Mouse (Mus musculus): ENCODE measurements around the gene Rnf6.

Gene Rnf6

GRCm38 (mm10) chr5:146223786-146224185 is 2.4 kb upstream of the Rnf6 start:
- H3K4me3 ChIP-seq (replicated peaks; ENCODE audit: low read length), result no peak overlapping the region
- no peaks in the 10 kb centered on the region for H3K9me3 ChIP-seq (ENCODE audit: low read length)
- peaks cover 5% of the 10 kb centered on the region for H3K27me3 ChIP-seq (ENCODE audit: insufficient read depth, low read length)
- no peak for TF ChIP-seq CTCF (conservative IDR thresholded peaks at IDR 0.05; ENCODE audit: low read length)
- peaks cover 8% of the 10 kb centered on the region for H3K36me3 ChIP-seq (ENCODE audit: insufficient read depth, low read length)
- peaks cover 15% of the 10 kb centered on the region for H3K4me1 ChIP-seq (replicated peaks; ENCODE audit: low read depth, low read length)

- H3K27me3 ChIP-seq (ENCODE audit: insufficient read depth, low read length), result peaks cover 5% of the 10 kb centered on the region
- peaks cover 15% of the 10 kb centered on the region for H3K4me1 ChIP-seq (replicated peaks; ENCODE audit: low read depth, low read length)
- H3K9me3 ChIP-seq (ENCODE audit: low read length), result no peaks in the 10 kb centered on the region
- peak overlapping the region; percentile 84 for H3K4me3 ChIP-seq (replicated peaks; ENCODE audit: low read length)
- peaks cover 28% of the 10 kb centered on the region for H3K36me3 ChIP-seq (ENCODE audit: insufficient read depth, low read length)
- no peak for TF ChIP-seq CTCF (conservative IDR thresholded peaks at IDR 0.05; ENCODE audit: low read length)
- TF ChIP-seq NANOG (IDR thresholded peaks at IDR 0.05; ENCODE audit: borderline replicate concordance, low read length), result no peak
- no peak for TF ChIP-seq POU5F1 (IDR thresholded peaks at IDR 0.05; ENCODE audit: borderline replicate concordance, low read length)
Observed at GRCm38 (mm10) chr5:146221722-146222121, 367 bp upstream of the Rnf6 start.

DNA sequence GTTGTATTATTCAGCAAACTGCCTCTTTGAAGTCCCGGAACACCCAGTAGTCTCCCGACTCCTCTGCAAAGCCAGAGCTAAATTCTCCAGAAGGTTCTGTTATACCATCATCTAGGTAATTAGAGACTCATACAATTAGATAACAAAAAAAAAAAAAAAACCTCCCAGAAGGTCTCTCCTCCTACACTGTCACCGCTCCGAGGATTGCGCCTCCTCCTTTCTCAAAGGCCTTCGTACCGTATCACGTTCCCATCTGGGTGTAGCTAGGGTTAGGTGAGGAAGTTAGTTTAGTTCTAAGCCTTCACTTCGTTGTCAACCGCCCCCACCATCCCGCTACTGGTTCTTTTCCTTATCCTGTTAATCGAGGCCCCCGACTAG is 865 bp downstream of the Rnf6 start:
- TF ChIP-seq CTCF (conservative IDR thresholded peaks at IDR 0.05; ENCODE audit: low read length) (no peak), NANOG (IDR thresholded peaks at IDR 0.05; ENCODE audit: borderline replicate concordance, low read length) (no peak), POU5F1 (IDR thresholded peaks at IDR 0.05; ENCODE audit: borderline replicate concordance, low read length) (no peak)
- peaks cover 36% of the 10 kb centered on the region for H3K36me3 ChIP-seq (ENCODE audit: insufficient read depth, low read length)
- H3K27me3 ChIP-seq (ENCODE audit: insufficient read depth, low read length), result peaks cover 5% of the 10 kb centered on the region
- peak overlapping the region; percentile 82 for H3K4me3 ChIP-seq (replicated peaks; ENCODE audit: low read length)
- H3K9me3 ChIP-seq (ENCODE audit: low read length), result no peaks in the 10 kb centered on the region
- H3K4me1 ChIP-seq (replicated peaks; ENCODE audit: low read depth, low read length), result peaks cover 15% of the 10 kb centered on the region

GRCm38 (mm10) chr5:146205537-146205936 is 15.8 kb downstream of the Rnf6 start:
- Histone ChIP-seq H3K27me3 (ENCODE audit: insufficient read depth, low read length) (no peaks in the 10 kb centered on the region), H3K36me3 (ENCODE audit: insufficient read depth, low read length) (peaks cover 68% of the 10 kb centered on the region), H3K9me3 (ENCODE audit: low read length) (no peaks in the 10 kb centered on the region), H3K4me3 (replicated peaks; ENCODE audit: low read length) (no peak overlapping the region), H3K4me1 (replicated peaks; ENCODE audit: low read depth, low read length) (peaks cover 8% of the 10 kb centered on the region)
- TF ChIP-seq POU5F1 (IDR thresholded peaks at IDR 0.05; ENCODE audit: borderline replicate concordance, low read length) (no peak), CTCF (conservative IDR thresholded peaks at IDR 0.05; ENCODE audit: low read length) (no peak), NANOG (IDR thresholded peaks at IDR 0.05; ENCODE audit: borderline replicate concordance, low read length) (no peak)

- Histone ChIP-seq H3K4me1 (replicated peaks; ENCODE audit: low read depth, low read length) (peaks cover 3% of the 10 kb centered on the region; the same call in 1 of the 2 replicates), H3K36me3 (ENCODE audit: insufficient read depth, low read length) (peaks cover 56% of the 10 kb centered on the region), H3K4me3 (replicated peaks; ENCODE audit: low read length) (no peak overlapping the region), H3K9me3 (ENCODE audit: low read length) (no peaks in the 10 kb centered on the region), H3K27me3 (ENCODE audit: insufficient read depth, low read length) (no peaks in the 10 kb centered on the region)
- TF ChIP-seq CTCF (conservative IDR thresholded peaks at IDR 0.05; ENCODE audit: low read length), result no peak
- no peak for TF ChIP-seq POU5F1 (IDR thresholded peaks at IDR 0.05; ENCODE audit: borderline replicate concordance, low read length)
- no peak for TF ChIP-seq NANOG (IDR thresholded peaks at IDR 0.05; ENCODE audit: borderline replicate concordance, low read length)
Observed at GRCm38 (mm10) chr5:146203921-146204320, 17.4 kb downstream of the Rnf6 start.

DNA sequence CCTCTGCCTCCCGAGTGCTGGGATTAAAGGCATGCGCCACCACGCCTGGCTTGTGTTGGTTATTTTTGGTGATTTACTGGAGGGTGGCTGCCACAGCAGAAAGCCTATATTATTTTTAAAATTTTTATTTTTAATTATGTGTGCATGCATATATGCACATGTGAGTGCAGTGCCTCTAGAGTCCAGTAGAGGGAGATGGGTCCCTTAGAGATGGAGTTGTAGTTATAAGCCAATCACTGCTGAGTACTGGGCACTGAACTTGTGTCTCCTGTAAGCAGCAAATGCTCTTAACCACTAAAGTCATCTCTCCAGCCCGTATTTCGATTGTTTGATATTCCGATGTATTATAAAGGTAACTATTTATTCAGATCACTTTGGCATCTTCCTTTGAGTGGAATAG is 20.8 kb downstream of the Rnf6 start:
- H3K4me1 ChIP-seq (replicated peaks; ENCODE audit: low read depth, low read length), result no peaks in the 10 kb centered on the region
- no peak overlapping the region for H3K4me3 ChIP-seq (replicated peaks; ENCODE audit: low read length)
- peaks cover 23% of the 10 kb centered on the region for H3K36me3 ChIP-seq (ENCODE audit: insufficient read depth, low read length)
- H3K9me3 ChIP-seq (ENCODE audit: low read length), result no peaks in the 10 kb centered on the region
- H3K27me3 ChIP-seq (ENCODE audit: insufficient read depth, low read length), result no peaks in the 10 kb centered on the region
- TF ChIP-seq NANOG (IDR thresholded peaks at IDR 0.05; ENCODE audit: borderline replicate concordance, low read length), result no peak
- TF ChIP-seq CTCF (conservative IDR thresholded peaks at IDR 0.05; ENCODE audit: low read length), result peak; percentile 60

- TF ChIP-seq NANOG (IDR thresholded peaks at IDR 0.05; ENCODE audit: borderline replicate concordance, low read length) (no peak), CTCF (conservative IDR thresholded peaks at IDR 0.05; ENCODE audit: low read length) (0 out of 2 replicates have a peak, but pooled peaks have one; percentile 5)
- H3K4me3 ChIP-seq (replicated peaks; ENCODE audit: low read length), result no peak overlapping the region
- no peaks in the 10 kb centered on the region for H3K9me3 ChIP-seq (ENCODE audit: low read length)
- H3K4me1 ChIP-seq (replicated peaks; ENCODE audit: low read depth, low read length), result no peaks in the 10 kb centered on the region
- peaks cover 12% of the 10 kb centered on the region for H3K36me3 ChIP-seq (ENCODE audit: insufficient read depth, low read length)
- no peaks in the 10 kb centered on the region for H3K27me3 ChIP-seq (ENCODE audit: insufficient read depth, low read length)
Observed at GRCm38 (mm10) chr5:146199540-146199939, 21.8 kb downstream of the Rnf6 start.

DNA sequence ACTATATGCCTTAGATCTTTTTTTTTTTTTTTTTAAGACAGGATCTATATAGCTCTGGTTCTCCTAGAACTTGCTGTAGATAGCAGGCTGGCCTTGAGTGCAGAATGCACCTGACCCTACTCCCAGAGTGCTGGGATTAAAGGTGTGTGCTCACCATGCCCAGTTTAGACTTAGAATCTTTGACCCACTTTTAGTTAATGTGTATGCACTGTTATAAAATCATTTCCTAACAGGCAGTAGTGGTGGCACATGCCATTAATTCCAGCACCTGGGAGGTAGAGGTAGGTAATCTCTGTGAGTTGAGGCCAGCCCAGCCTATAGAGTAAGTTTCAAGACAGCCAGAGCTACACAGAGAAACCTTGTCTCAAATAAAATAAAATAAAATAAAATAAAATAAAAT is 22.3 kb downstream of the Rnf6 start:
- H3K4me3 ChIP-seq (replicated peaks; ENCODE audit: low read length), result no peak overlapping the region
- no peaks in the 10 kb centered on the region for H3K27me3 ChIP-seq (ENCODE audit: insufficient read depth, low read length)
- TF ChIP-seq NANOG (IDR thresholded peaks at IDR 0.05; ENCODE audit: borderline replicate concordance, low read length), result no peak
- no peak for TF ChIP-seq CTCF (conservative IDR thresholded peaks at IDR 0.05; ENCODE audit: low read length)
- TF ChIP-seq POU5F1 (IDR thresholded peaks at IDR 0.05; ENCODE audit: borderline replicate concordance, low read length), result no peak
- H3K4me1 ChIP-seq (replicated peaks; ENCODE audit: low read depth, low read length), result no peaks in the 10 kb centered on the region
- H3K9me3 ChIP-seq (ENCODE audit: low read length), result no peaks in the 10 kb centered on the region
- peaks cover 8% of the 10 kb centered on the region for H3K36me3 ChIP-seq (ENCODE audit: insufficient read depth, low read length)

DNA sequence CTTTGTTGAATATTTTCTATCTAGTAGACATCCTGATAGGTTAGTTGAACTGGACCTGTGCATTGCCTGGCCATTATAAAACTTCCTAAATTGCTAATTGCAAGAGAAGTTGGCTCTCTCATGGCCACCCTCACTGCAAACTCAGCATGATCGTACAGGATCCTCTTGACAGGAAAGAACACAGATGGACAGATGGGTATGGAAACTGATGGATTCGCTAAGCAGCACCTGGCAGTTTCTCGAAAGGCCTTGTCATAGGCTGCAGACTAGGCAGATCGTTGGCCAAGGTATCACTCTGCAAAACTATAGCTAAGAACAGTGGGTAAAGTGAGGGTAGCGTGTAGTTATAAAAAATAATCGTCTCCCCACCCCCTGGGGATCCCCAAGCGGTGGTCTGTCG is 28.0 kb downstream of the Rnf6 start:
- Histone ChIP-seq H3K27me3 (ENCODE audit: insufficient read depth, low read length) (no peaks in the 10 kb centered on the region), H3K4me1 (replicated peaks; ENCODE audit: low read depth, low read length) (no peaks in the 10 kb centered on the region), H3K9me3 (ENCODE audit: low read length) (no peaks in the 10 kb centered on the region), H3K4me3 (replicated peaks; ENCODE audit: low read length) (no peak overlapping the region), H3K36me3 (ENCODE audit: insufficient read depth, low read length) (no peaks in the 10 kb centered on the region)
- no peak for TF ChIP-seq POU5F1 (IDR thresholded peaks at IDR 0.05; ENCODE audit: borderline replicate concordance, low read length)
- TF ChIP-seq NANOG (IDR thresholded peaks at IDR 0.05; ENCODE audit: borderline replicate concordance, low read length), result no peak
- TF ChIP-seq CTCF (conservative IDR thresholded peaks at IDR 0.05; ENCODE audit: low read length), result no peak

Measured in E14TG2a.4 (cell line).